Mouse (Mus musculus) intestine, embryonic 16.5 days (tissue): ENCODE results near the gene E130308A19Rik. TPM values are rescaled to one million over a fixed set of nuclear protein-coding genes. Genes with fewer than 3 reads are reported as not detected.

Experiments used
- ATAC-seq: fragments of 200-750 bp; cut with Nextera tagmentation; 2 replicates; pipeline ENCODE4 v1.8.0; 2017; ENCODE audit warnings: moderate TSS enrichment, moderate library complexity
- H3K27ac ChIP-seq: fragments of 300-500 bp; sonication (generic); 2 replicates; pipeline ENCODE4 v1.5.1; 2014; ENCODE audit warnings: mild to moderate bottlenecking, low read length
- H3K27me3 ChIP-seq: fragments of 300-500 bp; sonication (generic); replicated peaks from 2 replicates; pipeline ENCODE4 v1.6.1; 2014; ENCODE audit warnings: low read length, control low read depth, mixed read lengths; ENCODE audit not compliant: control insufficient read depth, insufficient read depth
- H3K36me3 ChIP-seq: fragments of 300-500 bp; sonication (generic); 2 replicates; pipeline ENCODE4 v1.6.1; 2014; ENCODE audit warnings: low read length, control low read depth; ENCODE audit not compliant: control insufficient read depth, insufficient read depth
- H3K4me1 ChIP-seq: fragments of 300-500 bp; sonication (generic); 2 replicates; pipeline ENCODE4 v1.6.1; 2014; ENCODE audit warnings: low read length, control low read depth, mixed read lengths; ENCODE audit not compliant: control insufficient read depth, insufficient read depth
- H3K4me2 ChIP-seq: fragments of 300-500 bp; sonication (generic); 2 replicates; pipeline ENCODE4 v1.6.1; 2014; ENCODE audit warnings: low read depth, low read length, control low read depth
- H3K4me3 ChIP-seq: fragments of 300-500 bp; sonication (generic); 2 replicates; pipeline ENCODE4 v1.5.1; 2014; ENCODE audit warnings: mild to moderate bottlenecking, low read length
- H3K9ac ChIP-seq: fragments of 300-500 bp; sonication (generic); 2 replicates; pipeline ENCODE4 v1.6.1; 2014; ENCODE audit warnings: low read depth, low read length
- H3K9me3 ChIP-seq: fragments of 300-500 bp; sonication (generic); 2 replicates; pipeline ENCODE4 v1.6.1; 2016; ENCODE audit warnings: low read length, control low read depth; ENCODE audit not compliant: control insufficient read depth
- WGBS: fragments of 180-500 bp; shearing (Covaris S2); extraction: QIAGEN DNeasy Blood & Tissue Kit; methylation state at CpG from one replicate; pipeline ENCODE4 v1.1.7; 2014; 5-methylcytosine and 5-hydroxymethylcytosine counted together
- polyA plus RNA-seq: library from polyadenylated mRNA; unstranded; fragments of >200 nt; fragmentation: Nextera tagmentation; extraction: Ambion mirVana; gene quantifications from 2 replicates; pipeline ENCODE4 v1.2.1, GENCODE M21; 2015

The E130308A19Rik gene
- polyA plus RNA-seq, 1 experiment from 2014 or later, result 10.8 TPM

GRCm38 (mm10) chr4:59726501-59726900 lies 100.5 kb downstream of the E130308A19Rik start:
- Histone ChIP-seq H3K27ac (no peak overlapping the region), H3K4me1 (no peaks in the 10 kb centered on the region), H3K36me3 (no peaks in the 10 kb centered on the region), H3K4me3 (no peak overlapping the region), H3K9me3 (no peaks in the 10 kb centered on the region), H3K27me3 (no peaks in the 10 kb centered on the region), H3K4me2 (no peak overlapping the region), H3K9ac (no peak overlapping the region)
- 92% methylated on average over 12 of the region's 12 CpGs for WGBS
- no peak for ATAC-seq

GRCm38 (mm10) chr4:59727187-59727877 lies 101.3 kb downstream of the E130308A19Rik start:
- no peak overlapping the region for H3K4me2 ChIP-seq
- no peak for ATAC-seq
- 74% methylated on average over 5 of the region's 5 CpGs for WGBS
- no peaks in the 10 kb centered on the region for H3K9me3 ChIP-seq
- H3K4me1 ChIP-seq, result no peaks in the 10 kb centered on the region
- H3K36me3 ChIP-seq, result no peaks in the 10 kb centered on the region
- H3K9ac ChIP-seq, result no peak overlapping the region
- H3K4me3 ChIP-seq, result no peak overlapping the region
- no peaks in the 10 kb centered on the region for H3K27me3 ChIP-seq
- H3K27ac ChIP-seq, result no peak overlapping the region

GRCm38 (mm10) chr4:59727878-59728261 lies 101.9 kb downstream of the E130308A19Rik start:
- Histone ChIP-seq H3K4me1 (no peaks in the 10 kb centered on the region), H3K4me2 (no peak overlapping the region), H3K4me3 (no peak overlapping the region), H3K9me3 (no peaks in the 10 kb centered on the region), H3K9ac (no peak overlapping the region), H3K36me3 (no peaks in the 10 kb centered on the region), H3K27me3 (no peaks in the 10 kb centered on the region), H3K27ac (no peak overlapping the region)
- WGBS, result 75% methylated on average over 9 of the region's 9 CpGs
- no peak for ATAC-seq

- Histone ChIP-seq H3K27me3 (no peaks in the 10 kb centered on the region), H3K9ac (no peak overlapping the region), H3K9me3 (no peaks in the 10 kb centered on the region), H3K4me1 (no peaks in the 10 kb centered on the region), H3K4me3 (no peak overlapping the region), H3K27ac (no peak overlapping the region), H3K4me2 (no peak overlapping the region), H3K36me3 (no peaks in the 10 kb centered on the region)
- ATAC-seq, result no peak
- WGBS, result 87% methylated on average over 2 of the region's 2 CpGs
Measured at GRCm38 (mm10) chr4:59728839-59729238, 102.8 kb downstream of the E130308A19Rik start.

- WGBS, result 86% methylated on average over 7 of the region's 7 CpGs
- H3K9ac ChIP-seq, result no peak overlapping the region
Measured at GRCm38 (mm10) chr4:59731544-59731943, 105.5 kb downstream of the E130308A19Rik start.

GRCm38 (mm10) chr4:59739321-59739720 lies 113.3 kb downstream of the E130308A19Rik start:
- Histone ChIP-seq H3K27ac (no peak overlapping the region), H3K27me3 (no peaks in the 10 kb centered on the region), H3K4me2 (no peak overlapping the region), H3K4me1 (no peaks in the 10 kb centered on the region), H3K9me3 (no peaks in the 10 kb centered on the region; the same call in 1 of the 2 replicates), H3K9ac (no peak overlapping the region), H3K36me3 (no peaks in the 10 kb centered on the region), H3K4me3 (no peak overlapping the region)
- WGBS, result 95% methylated on average over 4 of the region's 4 CpGs
- no peak for ATAC-seq

More at GRCm38 (mm10) chr4:59731544-59731943, 105.5 kb downstream of the E130308A19Rik start:
- no peaks in the 10 kb centered on the region for H3K36me3 ChIP-seq
- no peak overlapping the region for H3K4me3 ChIP-seq
- H3K9me3 ChIP-seq, result no peaks in the 10 kb centered on the region; the same call in 1 of the 2 replicates
- H3K27ac ChIP-seq, result no peak overlapping the region
- H3K4me1 ChIP-seq, result no peaks in the 10 kb centered on the region
- no peak overlapping the region for H3K4me2 ChIP-seq
- no peak for ATAC-seq
- H3K27me3 ChIP-seq, result no peaks in the 10 kb centered on the region

GRCm38 (mm10) chr4:59739882-59740281 lies 113.9 kb downstream of the E130308A19Rik start:
- 62% methylated on average over 2 of the region's 2 CpGs for WGBS
- Histone ChIP-seq H3K27me3 (no peaks in the 10 kb centered on the region), H3K9ac (no peak overlapping the region), H3K27ac (no peak overlapping the region), H3K4me2 (no peak overlapping the region), H3K36me3 (no peaks in the 10 kb centered on the region), H3K9me3 (no peaks in the 10 kb centered on the region; the same call in 1 of the 2 replicates), H3K4me1 (no peaks in the 10 kb centered on the region), H3K4me3 (no peak overlapping the region)
- no peak for ATAC-seq

GRCm38 (mm10) chr4:59753491-59754140 lies 127.6 kb downstream of the E130308A19Rik start:
- Histone ChIP-seq H3K27ac (no peak overlapping the region), H3K4me3 (no peak overlapping the region), H3K9ac (no peak overlapping the region), H3K9me3 (no peaks in the 10 kb centered on the region), H3K36me3 (no peaks in the 10 kb centered on the region), H3K4me1 (no peaks in the 10 kb centered on the region), H3K27me3 (no peaks in the 10 kb centered on the region), H3K4me2 (no peak overlapping the region)
- 73% methylated on average over 13 of the region's 13 CpGs for WGBS
- ATAC-seq, result no peak

- Histone ChIP-seq H3K27ac (no peak overlapping the region), H3K4me2 (no peak overlapping the region), H3K27me3 (no peaks in the 10 kb centered on the region), H3K4me1 (peaks cover 5% of the 10 kb centered on the region; the same call in 1 of the 2 replicates), H3K4me3 (no peak overlapping the region), H3K9ac (no peak overlapping the region), H3K9me3 (no peaks in the 10 kb centered on the region), H3K36me3 (no peaks in the 10 kb centered on the region)
- WGBS, result 73% methylated on average over 9 of the region's 9 CpGs
- ATAC-seq, result no peak
Measured at GRCm38 (mm10) chr4:59756332-59757082, 130.5 kb downstream of the E130308A19Rik start.
